Mouse (Mus musculus): ENCODE results near the gene Fbxw16.
"Not testable (repeated sequence)": the region's sequence is repeated elsewhere in the genome, so short reads cannot be mapped to it uniquely, and the experiment has no call there.

The Fbxw16 gene

GRCm38 (mm10) chr9:109449040-109449439, at the start of gene Fbxw16:
Gene Fbxw16, minus strand, starts transcription at chr9:109449140.
- no peak for DNase-seq (ENCODE audit: extremely low spot score)

GRCm38 (mm10) chr9:109495775-109496174, 46.8 kb upstream of the Fbxw16 start, which contains the start of gene Fbxw19:
Gene Fbxw19, minus strand, starts transcription at chr9:109495875.
- not testable (repeated sequence) for DNase-seq (ENCODE audit: extremely low spot score)

DNA sequence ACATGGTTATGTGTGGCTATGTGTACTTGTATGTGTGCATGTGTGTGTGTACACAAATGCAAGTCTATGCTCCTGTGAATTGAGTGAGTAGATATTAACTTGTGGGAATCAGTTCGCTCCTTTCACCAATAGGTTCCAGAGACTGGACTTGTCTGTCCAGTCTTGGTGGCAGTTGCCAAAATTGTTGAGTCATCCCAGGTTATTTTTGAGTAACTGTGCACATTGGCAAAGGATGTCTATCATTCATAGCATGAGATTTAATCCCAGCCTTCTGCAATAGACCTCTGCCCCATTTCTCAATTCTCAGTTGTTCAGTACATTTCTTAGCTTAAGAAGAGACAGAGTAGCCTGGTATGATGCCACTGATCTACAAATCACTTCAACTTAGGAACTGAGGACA, 16.0 kb downstream of the Fbxw16 start:
- DNase-seq (ENCODE audit: extremely low spot score) = no peak

GRCm38 (mm10) chr9:109404196-109404595, 44.7 kb downstream of the Fbxw16 start, which contains the start of gene Fbxw22:
Gene Fbxw22, minus strand, starts transcription at chr9:109404296.
- not testable (repeated sequence) for DNase-seq (ENCODE audit: extremely low spot score)

All from embryo, embryonic 9.5 days (tissue).